Comparison of ENCODE assay signal across 12 mouse cellular contexts in genomic region chr8:12390640-12391365, GRCm38 (mm10). TPM values are rescaled to one million over a fixed set of nuclear protein-coding genes. Genes with fewer than 3 reads are reported as not detected.
DNase-seq lines count a peak whose midpoint lies in the region; ATAC-seq and TF ChIP-seq lines count a peak whose summit lies in the region.
"Had no signal": no experiment of that assay in that cellular context is flagged by ENCODE, and none has a peak within 500 bp of the region (broad histone marks: within the 10 kb centered on the region; RNA-seq: fewer than 3 reads in every experiment).

No protein-coding gene starts in this region.

- no peak overlapping the region for H3K27ac ChIP-seq in limb, embryonic 11.5 days (replicated peaks; ENCODE audit: low read depth, low read length)
- H3K27ac ChIP-seq in limb, embryonic 10.5 days: no peak overlapping the region
- no peak overlapping the region for H3K27ac ChIP-seq in forebrain, embryonic 11.5 days (ENCODE audit: low read depth, low read length)
- H3K27ac ChIP-seq in hindbrain, postnatal 0 days: no peak overlapping the region
- H3K27ac ChIP-seq: kidney, postnatal 0 days had no signal

- no peaks in the 10 kb centered on the region for H3K36me3 ChIP-seq in limb, embryonic 11.5 days (ENCODE audit: control insufficient read depth, insufficient read depth, low read length)
- H3K36me3 ChIP-seq in limb, embryonic 10.5 days: no peaks in the 10 kb centered on the region
- no peaks in the 10 kb centered on the region for H3K36me3 ChIP-seq in forebrain, embryonic 11.5 days (ENCODE audit: control insufficient read depth, insufficient read depth, low read length)
- H3K36me3 ChIP-seq in hindbrain, postnatal 0 days (ENCODE audit: insufficient read depth, low read length): no peaks in the 10 kb centered on the region

- no peak overlapping the region for H3K4me3 ChIP-seq in limb, embryonic 11.5 days (ENCODE audit: low read depth, low read length)
- no peak overlapping the region for H3K4me3 ChIP-seq in limb, embryonic 10.5 days
- H3K4me3 ChIP-seq in forebrain, embryonic 11.5 days (ENCODE audit: low read depth, low read length): peak overlapping the region; percentile 23
- peak overlapping the region; percentile 10; the same call in 1 of the 2 replicates for H3K4me3 ChIP-seq in hindbrain, postnatal 0 days (ENCODE audit: low read length)

- DNase-seq in limb, embryonic 11.5 days (ENCODE audit: low spot score): peak; percentile 60
- DNase-seq in limb, embryonic 10.5 days (ENCODE audit: low spot score): no peak
- DNase-seq in forebrain, embryonic 11.5 days (ENCODE audit: low spot score): peak; percentile 73
- no peak for DNase-seq in hindbrain, postnatal 0 days (ENCODE audit: low spot score)
- DNase-seq in retina, postnatal 1 day: peak; percentile 58
- no peak for DNase-seq in kidney, postnatal 36 days

- no peak overlapping the region for H3K4me2 ChIP-seq in limb, embryonic 11.5 days (ENCODE audit: low read depth, severe bottlenecking)
- H3K4me2 ChIP-seq in forebrain, embryonic 11.5 days (ENCODE audit: low read depth, low read length, severe bottlenecking): peak overlapping the region; percentile 93
- H3K4me2 ChIP-seq in hindbrain, postnatal 0 days (ENCODE audit: low read depth, low read length): peak overlapping the region; percentile 37

- 1% methylated on average over 38 of the region's 38 CpGs for WGBS in limb, embryonic 11.5 days
- under 1% methylated on average over 38 of the region's 38 CpGs for WGBS in limb, embryonic 10.5 days
- 1% methylated on average over 38 of the region's 38 CpGs for WGBS in forebrain, embryonic 11.5 days
- 3% methylated on average over 38 of the region's 38 CpGs for whole genome bisulfite sequencing in hindbrain, postnatal 0 days

- no peak for TF ChIP-seq CTCF in hindbrain, postnatal 0 days (IDR thresholded peaks at IDR 0.05; ENCODE audit: low read depth)

- peaks cover 94% of the 10 kb centered on the region for H3K27me3 ChIP-seq in limb, embryonic 11.5 days (ENCODE audit: control insufficient read depth, insufficient read depth, low read length)
- peaks cover 100% of the 10 kb centered on the region for H3K27me3 ChIP-seq in limb, embryonic 10.5 days (ENCODE audit: low read depth, poor library complexity, severe bottlenecking)
- peaks cover 59% of the 10 kb centered on the region for H3K27me3 ChIP-seq in forebrain, embryonic 11.5 days (ENCODE audit: control insufficient read depth, insufficient read depth, low read length)
- H3K27me3 ChIP-seq in hindbrain, postnatal 0 days (ENCODE audit: insufficient read depth, low read length): peaks cover 63% of the 10 kb centered on the region

- ATAC-seq in limb, embryonic 11.5 days (ENCODE audit: insufficient number of reproducible peaks, low FRiP score, low TSS enrichment, low read depth): no peak
- ATAC-seq in forebrain, embryonic 11.5 days (replicated peaks; ENCODE audit: low FRiP score): no peak
- no peak for ATAC-seq in hindbrain, postnatal 0 days
- no peak for ATAC-seq in inflammation-experienced regulatory T-cells, adult 6 months
- ATAC-seq: CD4-positive, CD25-positive, alpha-beta regulatory T cell, adult 4 months; liver, postnatal 0 days had no signal

- no peaks in the 10 kb centered on the region for H3K9me3 ChIP-seq in limb, embryonic 11.5 days (ENCODE audit: control insufficient read depth, low read length)
- H3K9me3 ChIP-seq in limb, embryonic 10.5 days (replicated peaks): no peaks in the 10 kb centered on the region
- no peaks in the 10 kb centered on the region for H3K9me3 ChIP-seq in forebrain, embryonic 11.5 days (ENCODE audit: control insufficient read depth, low read length)
- H3K9me3 ChIP-seq in hindbrain, postnatal 0 days (ENCODE audit: low read length): no peaks in the 10 kb centered on the region

- H3K4me1 ChIP-seq in limb, embryonic 11.5 days (ENCODE audit: control insufficient read depth, insufficient read depth, low read length): peaks cover 3% of the 10 kb centered on the region
- H3K4me1 ChIP-seq in limb, embryonic 10.5 days: peaks cover 30% of the 10 kb centered on the region
- H3K4me1 ChIP-seq in forebrain, embryonic 11.5 days (replicated peaks; ENCODE audit: control insufficient read depth, insufficient read depth, low read length): peaks cover 28% of the 10 kb centered on the region
- 0 out of 2 replicates have a peak, but pooled peaks cover under 1% of the 10 kb centered on the region for H3K4me1 ChIP-seq in hindbrain, postnatal 0 days (ENCODE audit: insufficient read depth, low read length)

- H3K9ac ChIP-seq in limb, embryonic 11.5 days (ENCODE audit: low read length): no peak overlapping the region
- peak overlapping the region; percentile 55 for H3K9ac ChIP-seq in forebrain, embryonic 11.5 days (ENCODE audit: low read length)
- H3K9ac ChIP-seq in hindbrain, postnatal 0 days (replicated peaks; ENCODE audit: low read length): no peak overlapping the region
- H3K9ac ChIP-seq: liver, postnatal 0 days had no signal

RNA-seq across cellular contexts. Expression of gene Sox1, which starts 4.3 kb away (rescaled TPM):
- not detected in 2 replicates for polyA plus RNA-seq in limb, embryonic 11.5 days (2014; fragmentation: Nextera tagmentation; extraction: Ambion mirVana)
- not detected in 2 replicates for polyA plus RNA-seq in limb, embryonic 10.5 days (2016; fragmentation: Nextera tagmentation; extraction: Ambion mirVana)
- 11.3 and 12.4 TPM in 2 replicates for polyA plus RNA-seq in forebrain, embryonic 11.5 days (2014; fragmentation: Nextera tagmentation; extraction: Ambion mirVana)
- total RNA-seq in hindbrain, postnatal 0 days (2014; rRNA removed): 23.1 and 25.1 TPM in 2 replicates
- 2.5 and 2.7 TPM in 2 replicates for polyA plus RNA-seq in hindbrain, postnatal 0 days (2015; fragmentation: Nextera tagmentation; extraction: Ambion mirVana)
- polyA plus RNA-seq in inflammation-experienced regulatory T-cells, adult 6 months (2017; shearing (Covaris generic)): not detected
- polyA plus RNA-seq: CD4-positive, CD25-positive, alpha-beta regulatory T cell, adult 4 months; heart, embryonic 16.5 days; kidney, postnatal 0 days; liver, postnatal 0 days; stomach, embryonic 16.5 days had no signal

Comparison
In these comparisons a context has a peak if more than half of its experiments do, and no peak if none do; other contexts are left out.
1. DNase-seq: peak in limb, embryonic 11.5 days (single experiment), forebrain, embryonic 11.5 days (single experiment) and retina, postnatal 1 day (single experiment); none in limb, embryonic 10.5 days (single experiment), hindbrain, postnatal 0 days (single experiment) and kidney, postnatal 36 days (0 of 2).
2. H3K4me3 ChIP-seq: peak in forebrain, embryonic 11.5 days (single experiment) and hindbrain, postnatal 0 days (single experiment); none in limb, embryonic 11.5 days (single experiment) and limb, embryonic 10.5 days (single experiment).